Mouse (Mus musculus): Measurements from ENCODE around the gene Bsg.
A peak's percentile ranks its signal among the peaks of the same experiment; 100 is the strongest.
"Not testable (repeated sequence)": the region's sequence is repeated elsewhere in the genome, so short reads cannot be mapped to it uniquely, and the experiment has no call there.

Bsg gene

DNA sequence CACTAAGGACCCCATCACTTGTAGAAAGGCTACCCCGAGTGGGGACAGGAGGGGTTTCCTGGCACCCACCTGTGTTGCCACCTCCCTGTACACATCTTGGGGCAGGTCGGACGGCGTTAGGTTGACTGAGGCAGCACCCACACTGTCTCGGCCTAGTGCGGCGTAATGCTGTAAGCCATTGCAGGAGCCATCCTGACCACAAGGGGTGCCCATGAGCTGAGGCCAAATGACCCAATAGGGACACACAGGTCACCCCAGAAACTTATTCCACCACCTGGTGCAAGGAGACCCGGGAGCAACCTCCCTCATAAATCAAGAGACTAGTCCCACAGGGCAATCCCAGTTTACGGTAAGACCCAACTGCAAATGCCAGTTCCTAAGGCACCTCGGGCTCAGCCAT lies 34.0 kb downstream of the Bsg start:
- peak; percentile 21 for DNase-seq

GRCm38 (mm10) chr10:79739234-79739633 lies 34.9 kb downstream of the Bsg start:
- no peak for DNase-seq

GRCm38 (mm10) chr10:79740863-79741262 lies 36.6 kb downstream of the Bsg start:
- no peak for DNase-seq

- DNase-seq, result no peak
Measured at GRCm38 (mm10) chr10:79743161-79743560, 38.9 kb downstream of the Bsg start.

GRCm38 (mm10) chr10:79743650-79744365 lies 39.5 kb downstream of the Bsg start:
- DNase-seq, result no peak

GRCm38 (mm10) chr10:79745411-79745810 lies 41.1 kb downstream of the Bsg start:
- DNase-seq, result no peak

GRCm38 (mm10) chr10:79745898-79746773 lies 41.8 kb downstream of the Bsg start, which contains the start of gene Polrmt:
Polrmt (minus strand) TSS chr10:79746581.
- peak; percentile 94 for DNase-seq

GRCm38 (mm10) chr10:79746774-79747151 lies 42.5 kb downstream of the Bsg start:
- DNase-seq, result no peak

DNA sequence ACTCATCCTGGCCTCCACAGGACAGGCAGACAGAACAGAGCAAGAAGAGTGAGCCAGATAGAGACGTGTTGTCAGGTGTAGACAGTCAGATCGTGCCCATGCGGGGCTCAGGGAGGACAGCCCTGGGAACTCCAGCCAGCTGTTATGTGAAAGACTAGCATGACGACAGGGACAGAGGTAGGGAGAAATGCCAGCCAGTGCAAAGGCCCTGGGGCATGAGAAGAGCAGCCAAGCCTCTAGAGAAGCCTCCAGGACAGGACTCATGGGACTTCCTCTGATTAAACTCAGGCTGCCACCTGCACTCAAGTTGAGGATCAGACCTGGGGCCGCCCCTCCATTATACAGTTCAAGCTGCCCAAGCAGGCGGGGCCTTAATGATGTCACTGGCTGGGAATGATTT lies 44.2 kb downstream of the Bsg start:
- no peak for DNase-seq

DNA sequence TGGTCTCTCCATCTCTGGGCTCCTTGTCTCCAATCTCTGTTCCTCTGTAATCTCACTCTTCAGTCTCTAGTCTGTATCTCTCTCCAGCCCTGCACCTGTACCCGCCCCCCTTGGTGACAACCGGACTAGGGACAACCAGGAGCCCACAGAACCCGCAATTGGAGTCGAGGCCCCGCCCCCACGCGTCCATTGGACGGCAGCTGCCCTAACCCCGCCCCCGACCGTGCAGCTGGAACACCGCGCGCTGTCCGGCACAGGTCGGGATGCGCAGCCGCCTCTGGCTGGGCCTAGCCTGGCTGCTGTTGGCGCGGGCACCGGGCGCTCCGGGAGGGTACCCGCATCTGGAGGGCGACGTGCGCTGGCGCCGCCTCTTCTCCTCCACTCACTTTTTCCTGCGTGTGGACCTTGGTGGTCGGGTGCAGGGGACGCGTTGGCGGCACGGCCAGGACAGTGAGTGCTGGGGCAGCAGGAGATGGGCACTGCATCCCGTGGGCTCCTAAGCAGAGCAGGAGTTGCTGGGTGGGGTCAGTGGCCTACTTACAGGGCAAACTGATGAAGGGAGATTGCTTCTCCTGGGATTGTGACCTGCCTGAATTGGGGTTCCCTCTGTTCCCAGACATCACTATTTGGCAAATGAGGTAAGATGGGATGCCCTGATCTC lies 50.7 kb downstream of the Bsg start, which contains the start of gene Fgf22:
TSS of gene Fgf22 (plus strand) at position 221 of the 661 bp plus-strand sequence.
- DNase-seq, result peak; percentile 28

GRCm38 (mm10) chr10:79755854-79756253 lies 51.6 kb downstream of the Bsg start:
- no peak for DNase-seq

- no peak for DNase-seq
Measured at GRCm38 (mm10) chr10:79756660-79757059, 52.4 kb downstream of the Bsg start.

DNA sequence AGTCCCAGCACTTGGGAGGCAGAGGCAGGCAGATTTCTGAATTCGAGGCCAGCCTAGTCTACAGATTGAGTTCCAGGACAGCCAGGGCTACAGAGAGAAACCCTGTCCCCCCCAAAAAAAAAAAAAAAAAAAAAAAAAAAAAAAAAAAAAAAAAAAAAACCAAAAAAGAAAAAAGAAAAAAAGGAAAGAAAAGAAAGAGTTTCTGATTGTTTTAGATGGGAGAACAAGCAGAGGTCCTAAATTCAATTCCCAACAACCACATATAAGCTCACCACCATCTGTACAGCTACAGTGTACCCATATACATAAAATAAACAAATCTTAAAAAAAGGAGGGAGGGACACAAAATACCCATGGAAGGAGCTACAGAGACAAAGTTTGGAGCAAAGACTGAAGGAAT lies 55.4 kb downstream of the Bsg start:
- DNase-seq, result not testable (repeated sequence)

- DNase-seq, result no peak
Measured at GRCm38 (mm10) chr10:79760603-79761143, 56.4 kb downstream of the Bsg start.
